Mouse (Mus musculus): ENCODE measurements around the gene Dclk1. TPM values are rescaled to one million over a fixed set of nuclear protein-coding genes. Genes with fewer than 3 reads are reported as not detected.

Dclk1 gene
- polyA plus RNA-seq, 1 experiment from 2014 or later, result 277 TPM

- ATAC-seq, result no peak
- Histone ChIP-seq H3K36me3 (ENCODE audit: control insufficient read depth, insufficient read depth) (no peaks in the 10 kb centered on the region), H3K9ac (replicated peaks; ENCODE audit: low read depth, low read length) (peak overlapping the region; percentile 37; the same call in 1 of the 2 replicates), H3K4me2 (ENCODE audit: low read length) (no peak overlapping the region), H3K4me3 (replicated peaks; ENCODE audit: low read length) (no peak overlapping the region), H3K4me1 (replicated peaks; ENCODE audit: control insufficient read depth, insufficient read depth, low read length) (peaks cover 66% of the 10 kb centered on the region), H3K9me3 (ENCODE audit: control insufficient read depth, low read length) (no peaks in the 10 kb centered on the region), H3K27me3 (replicated peaks; ENCODE audit: control insufficient read depth, insufficient read depth, low read length) (no peaks in the 10 kb centered on the region), H3K27ac (ENCODE audit: low read length) (peak overlapping the region; percentile 94)
- WGBS, result 61% methylated on average over 14 of the region's 14 CpGs
Measured at GRCm38 (mm10) chr3:55352529-55352928, 110.4 kb downstream of the Dclk1 start.

GRCm38 (mm10) chr3:55353169-55353568 lies 111.0 kb downstream of the Dclk1 start:
- 74% methylated on average over 9 of the region's 9 CpGs for WGBS

GRCm38 (mm10) chr3:55353909-55354511 lies 111.8 kb downstream of the Dclk1 start:
- H3K4me1 ChIP-seq (replicated peaks; ENCODE audit: control insufficient read depth, insufficient read depth, low read length), result peaks cover 54% of the 10 kb centered on the region
- no peak overlapping the region for H3K4me2 ChIP-seq (ENCODE audit: low read length)
- H3K27me3 ChIP-seq (replicated peaks; ENCODE audit: control insufficient read depth, insufficient read depth, low read length), result no peaks in the 10 kb centered on the region
- no peaks in the 10 kb centered on the region for H3K9me3 ChIP-seq (ENCODE audit: control insufficient read depth, low read length)
- WGBS, result 30% methylated on average over 13 of the region's 13 CpGs
- H3K36me3 ChIP-seq (ENCODE audit: control insufficient read depth, insufficient read depth), result no peaks in the 10 kb centered on the region
- peak overlapping the region; percentile 37; the same call in 1 of the 2 replicates for H3K9ac ChIP-seq (replicated peaks; ENCODE audit: low read depth, low read length)
- ATAC-seq, result peak; percentile 16; the same call in 1 of the 2 replicates
- no peak overlapping the region for H3K4me3 ChIP-seq (replicated peaks; ENCODE audit: low read length)
- peak overlapping the region; percentile 56; the same call in 1 of the 2 replicates for H3K27ac ChIP-seq (ENCODE audit: low read length)

More at GRCm38 (mm10) chr3:55353169-55353568, 111.0 kb downstream of the Dclk1 start:
- Histone ChIP-seq H3K9ac (replicated peaks; ENCODE audit: low read depth, low read length) (no peak overlapping the region), H3K27me3 (replicated peaks; ENCODE audit: control insufficient read depth, insufficient read depth, low read length) (no peaks in the 10 kb centered on the region), H3K4me2 (ENCODE audit: low read length) (no peak overlapping the region), H3K27ac (ENCODE audit: low read length) (peak overlapping the region; percentile 94), H3K36me3 (ENCODE audit: control insufficient read depth, insufficient read depth) (no peaks in the 10 kb centered on the region), H3K4me3 (replicated peaks; ENCODE audit: low read length) (no peak overlapping the region), H3K9me3 (ENCODE audit: control insufficient read depth, low read length) (no peaks in the 10 kb centered on the region), H3K4me1 (replicated peaks; ENCODE audit: control insufficient read depth, insufficient read depth, low read length) (peaks cover 59% of the 10 kb centered on the region)
- ATAC-seq, result no peak

- no peak overlapping the region for H3K4me3 ChIP-seq (replicated peaks; ENCODE audit: low read length)
- H3K4me2 ChIP-seq (ENCODE audit: low read length), result no peak overlapping the region
- H3K27me3 ChIP-seq (replicated peaks; ENCODE audit: control insufficient read depth, insufficient read depth, low read length), result no peaks in the 10 kb centered on the region
- no peaks in the 10 kb centered on the region for H3K9me3 ChIP-seq (ENCODE audit: control insufficient read depth, low read length)
- no peaks in the 10 kb centered on the region for H3K36me3 ChIP-seq (ENCODE audit: control insufficient read depth, insufficient read depth)
- no peak for ATAC-seq
- H3K4me1 ChIP-seq (replicated peaks; ENCODE audit: control insufficient read depth, insufficient read depth, low read length), result peaks cover 47% of the 10 kb centered on the region
- no peak overlapping the region for H3K9ac ChIP-seq (replicated peaks; ENCODE audit: low read depth, low read length)
- WGBS, result 21% methylated on average over 3 of the region's 3 CpGs
- no peak overlapping the region for H3K27ac ChIP-seq (ENCODE audit: low read length)
Measured at GRCm38 (mm10) chr3:55354765-55355164, 112.6 kb downstream of the Dclk1 start.

- WGBS, result 89% methylated on average over 8 of the region's 8 CpGs
- peaks cover 15% of the 10 kb centered on the region for H3K4me1 ChIP-seq (replicated peaks; ENCODE audit: control insufficient read depth, insufficient read depth, low read length)
- H3K4me2 ChIP-seq (ENCODE audit: low read length), result no peak overlapping the region
- no peak for ATAC-seq
- no peak overlapping the region for H3K9ac ChIP-seq (replicated peaks; ENCODE audit: low read depth, low read length)
- no peaks in the 10 kb centered on the region for H3K9me3 ChIP-seq (ENCODE audit: control insufficient read depth, low read length)
- H3K36me3 ChIP-seq (ENCODE audit: control insufficient read depth, insufficient read depth), result no peaks in the 10 kb centered on the region
- no peak overlapping the region for H3K4me3 ChIP-seq (replicated peaks; ENCODE audit: low read length)
- no peak overlapping the region for H3K27ac ChIP-seq (ENCODE audit: low read length)
- no peaks in the 10 kb centered on the region for H3K27me3 ChIP-seq (replicated peaks; ENCODE audit: control insufficient read depth, insufficient read depth, low read length)
Measured at GRCm38 (mm10) chr3:55358486-55358885, 116.3 kb downstream of the Dclk1 start.

GRCm38 (mm10) chr3:55360836-55361235 lies 118.7 kb downstream of the Dclk1 start:
- Histone ChIP-seq H3K4me2 (ENCODE audit: low read length) (no peak overlapping the region), H3K27me3 (replicated peaks; ENCODE audit: control insufficient read depth, insufficient read depth, low read length) (no peaks in the 10 kb centered on the region), H3K4me1 (replicated peaks; ENCODE audit: control insufficient read depth, insufficient read depth, low read length) (peaks cover 3% of the 10 kb centered on the region; the same call in 1 of the 2 replicates), H3K27ac (ENCODE audit: low read length) (no peak overlapping the region), H3K36me3 (ENCODE audit: control insufficient read depth, insufficient read depth) (no peaks in the 10 kb centered on the region), H3K9ac (replicated peaks; ENCODE audit: low read depth, low read length) (no peak overlapping the region), H3K4me3 (replicated peaks; ENCODE audit: low read length) (no peak overlapping the region), H3K9me3 (ENCODE audit: control insufficient read depth, low read length) (no peaks in the 10 kb centered on the region)
- WGBS, result 71% methylated on average over 3 of the region's 3 CpGs
- ATAC-seq, result no peak

GRCm38 (mm10) chr3:55367166-55367565 lies 125.0 kb downstream of the Dclk1 start:
- no peak; the same call in 1 of the 2 replicates for ATAC-seq

GRCm38 (mm10) chr3:55369156-55369555 lies 127.0 kb downstream of the Dclk1 start:
- Histone ChIP-seq H3K4me3 (replicated peaks; ENCODE audit: low read length) (no peak overlapping the region), H3K27ac (ENCODE audit: low read length) (no peak overlapping the region), H3K4me1 (replicated peaks; ENCODE audit: control insufficient read depth, insufficient read depth, low read length) (peaks cover under 1% of the 10 kb centered on the region), H3K9me3 (ENCODE audit: control insufficient read depth, low read length) (no peaks in the 10 kb centered on the region), H3K27me3 (replicated peaks; ENCODE audit: control insufficient read depth, insufficient read depth, low read length) (no peaks in the 10 kb centered on the region), H3K36me3 (ENCODE audit: control insufficient read depth, insufficient read depth) (no peaks in the 10 kb centered on the region), H3K9ac (replicated peaks; ENCODE audit: low read depth, low read length) (no peak overlapping the region), H3K4me2 (ENCODE audit: low read length) (no peak overlapping the region)
- 80% methylated on average over 7 of the region's 7 CpGs for WGBS
- ATAC-seq, result no peak

More at GRCm38 (mm10) chr3:55367166-55367565, 125.0 kb downstream of the Dclk1 start:
- Histone ChIP-seq H3K27me3 (replicated peaks; ENCODE audit: control insufficient read depth, insufficient read depth, low read length) (no peaks in the 10 kb centered on the region), H3K4me1 (replicated peaks; ENCODE audit: control insufficient read depth, insufficient read depth, low read length) (no peaks in the 10 kb centered on the region), H3K36me3 (ENCODE audit: control insufficient read depth, insufficient read depth) (no peaks in the 10 kb centered on the region), H3K4me2 (ENCODE audit: low read length) (no peak overlapping the region), H3K4me3 (replicated peaks; ENCODE audit: low read length) (no peak overlapping the region), H3K9me3 (ENCODE audit: control insufficient read depth, low read length) (no peaks in the 10 kb centered on the region), H3K9ac (replicated peaks; ENCODE audit: low read depth, low read length) (no peak overlapping the region), H3K27ac (ENCODE audit: low read length) (no peak overlapping the region)
- 71% methylated on average over 8 of the region's 8 CpGs for WGBS

GRCm38 (mm10) chr3:55373689-55374088 lies 131.5 kb downstream of the Dclk1 start:
- WGBS, result 2% methylated on average over 11 of the region's 11 CpGs
- H3K9me3 ChIP-seq (ENCODE audit: control insufficient read depth, low read length), result no peaks in the 10 kb centered on the region

More at GRCm38 (mm10) chr3:55373689-55374088, 131.5 kb downstream of the Dclk1 start:
- H3K27me3 ChIP-seq (replicated peaks; ENCODE audit: control insufficient read depth, insufficient read depth, low read length), result no peaks in the 10 kb centered on the region
- peak overlapping the region; percentile 87 for H3K27ac ChIP-seq (ENCODE audit: low read length)
- peak overlapping the region; percentile 70 for H3K4me2 ChIP-seq (ENCODE audit: low read length)
- H3K4me1 ChIP-seq (replicated peaks; ENCODE audit: control insufficient read depth, insufficient read depth, low read length), result peaks cover 5% of the 10 kb centered on the region
- H3K4me3 ChIP-seq (replicated peaks; ENCODE audit: low read length), result peak overlapping the region; percentile 40
- no peaks in the 10 kb centered on the region for H3K36me3 ChIP-seq (ENCODE audit: control insufficient read depth, insufficient read depth)
- ATAC-seq, result peak; percentile 94
- peak overlapping the region; percentile 36; the same call in 1 of the 2 replicates for H3K9ac ChIP-seq (replicated peaks; ENCODE audit: low read depth, low read length)

All from forebrain, embryonic 16.5 days (tissue).